Mouse (Mus musculus): Measurements from ENCODE around the gene Btbd9.

- TF ChIP-seq CTCF (IDR thresholded peaks at IDR 0.05 in 2 of 3, conservative IDR thresholded peaks at IDR 0.05 in 1 of 3; ENCODE audit: control insufficient read depth in 1 of 3, insufficient read depth in 1 of 3, low read depth in 2 of 3, low read length in 3 of 3, poor library complexity in 1 of 3, severe bottlenecking in 1 of 3) (no peak), POLR2A (IDR thresholded peaks at IDR 0.05; ENCODE audit: control insufficient read depth in 1 of 2, insufficient read depth in 1 of 2, low read depth in 1 of 2, low read length in 2 of 2, poor library complexity in 1 of 2) (no peak), ZNF384 (IDR thresholded peaks at IDR 0.05; ENCODE audit: low read depth, low read length) (no peak), E2F4 (IDR thresholded peaks at IDR 0.05; ENCODE audit: borderline replicate concordance, low read depth, low read length) (no peak), ZKSCAN1 (IDR thresholded peaks at IDR 0.05; ENCODE audit: low read depth, low read length) (no peak), EP300 (IDR thresholded peaks at IDR 0.05; ENCODE audit: low read depth in 1 of 2, low read length in 2 of 2) (peak; percentile 38 to 62; a peak in 3 of 4 replicates), POLR2AphosphoS5 (IDR thresholded peaks at IDR 0.05; ENCODE audit: borderline replicate concordance, low read depth, low read length) (no peak), MXI1 (IDR thresholded peaks at IDR 0.05; ENCODE audit: low read depth, low read length) (no peak), USF2 (IDR thresholded peaks at IDR 0.05; ENCODE audit: borderline replicate concordance in 1 of 2, insufficient read depth in 1 of 2, low read depth in 1 of 2, low read length in 2 of 2) (no peak), SIN3A (IDR thresholded peaks at IDR 0.05; ENCODE audit: low read length) (0 out of 2 replicates have a peak, but pooled peaks have one; percentile 41), USF1 (IDR thresholded peaks at IDR 0.05; ENCODE audit: low read depth, low read length) (no peak)
Measured at GRCm38 (mm10) chr17:30445805-30446441, 130.4 kb downstream of the Btbd9 start.

Measured in MEL (cell line).